Mouse (Mus musculus) liver, adult 2 months (tissue): ENCODE results near the gene Dnah2.

Experiments used
- CTCF ChIP-seq: fragments of 200-500 bp; IDR thresholded peaks from 2 replicates; pipeline ENCODE4 v1.5.1; 2011; ENCODE audit warnings: low read depth, low read length, control low read depth
- POLR2A ChIP-seq: fragments of 200-500 bp; IDR thresholded peaks from 2 replicates; pipeline ENCODE4 v1.6.1; 2011; ENCODE audit warnings: low read length, control low read depth; ENCODE audit not compliant: insufficient read depth; ENCODE audit errors: extremely low read depth

DNA sequence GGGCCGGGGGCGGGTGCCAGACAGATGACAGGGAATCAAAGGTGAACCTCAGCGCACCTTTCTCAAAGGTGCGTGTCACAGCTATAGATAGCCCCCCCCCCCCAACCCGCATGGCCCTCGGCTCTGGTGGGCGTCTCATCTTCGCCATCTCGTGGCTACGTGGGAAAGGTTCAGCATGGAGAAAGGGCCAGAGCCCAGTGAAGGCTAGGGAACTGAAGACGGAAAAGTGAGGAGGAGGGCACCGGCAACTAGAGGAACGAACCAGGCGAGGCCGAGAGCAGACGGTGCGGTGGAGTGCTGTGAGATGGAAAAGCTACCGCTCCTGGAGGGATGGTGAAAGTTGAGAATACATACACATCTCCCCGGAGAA, 129.5 kb downstream of the Dnah2 start:
- TF ChIP-seq CTCF: peak; percentile 41
- TF ChIP-seq POLR2A: no peak
